Mouse (Mus musculus) hindbrain, embryonic 16.5 days (tissue): ENCODE results near the gene Sfxn5. TPM values are rescaled to one million over a fixed set of nuclear protein-coding genes. Genes with fewer than 3 reads are reported as not detected.
A peak's percentile ranks its signal among the peaks of the same experiment; 100 is the strongest.

ENCODE experiments used
- ATAC-seq: fragments of 200-750 bp; cut with Nextera tagmentation; 2 replicates; pipeline ENCODE4 v1.8.0; 2017; ENCODE audit warnings: moderate TSS enrichment, moderate library complexity
- H3K27ac ChIP-seq: fragments of 300-500 bp; sonication (generic); 2 replicates; pipeline ENCODE4 v1.5.1; 2014; ENCODE audit warnings: low read depth, mild to moderate bottlenecking, control low read depth, low read length, moderate library complexity
- H3K27me3 ChIP-seq: fragments of 300-500 bp; sonication (generic); replicated peaks from 2 replicates; pipeline ENCODE4 v1.6.1; 2014; ENCODE audit warnings: low read length; ENCODE audit not compliant: control insufficient read depth, insufficient read depth
- H3K36me3 ChIP-seq: fragments of 300-500 bp; sonication (generic); 2 replicates; pipeline ENCODE4 v1.6.1; 2014; ENCODE audit warnings: mild to moderate bottlenecking, low read length, moderate library complexity, mixed read lengths; ENCODE audit not compliant: control insufficient read depth, insufficient read depth
- H3K4me1 ChIP-seq: fragments of 300-500 bp; sonication (generic); 2 replicates; pipeline ENCODE4 v1.6.1; 2014; ENCODE audit warnings: low read depth, low read length; ENCODE audit not compliant: control insufficient read depth, insufficient read depth
- H3K4me2 ChIP-seq: fragments of 300-500 bp; sonication (generic); 2 replicates; pipeline ENCODE4 v1.6.1; 2014; ENCODE audit warnings: mild to moderate bottlenecking, low read length, control low read depth, moderate library complexity
- H3K4me3 ChIP-seq: fragments of 300-500 bp; sonication (generic); 2 replicates; pipeline ENCODE4 v1.5.1; 2014; ENCODE audit warnings: mild to moderate bottlenecking, low read length, control low read depth, moderate library complexity
- H3K9ac ChIP-seq: fragments of 300-500 bp; sonication (generic); 2 replicates; pipeline ENCODE4 v1.6.1; 2014; ENCODE audit warnings: low read depth, mild to moderate bottlenecking, control low read depth, low read length, moderate library complexity
- H3K9me3 ChIP-seq: fragments of 300-500 bp; sonication (generic); 2 replicates; pipeline ENCODE4 v1.6.1; 2014; ENCODE audit warnings: mild to moderate bottlenecking, low read length, moderate library complexity; ENCODE audit not compliant: control insufficient read depth
- WGBS: fragments of 180-500 bp; shearing (Covaris S2); extraction: QIAGEN DNeasy Blood & Tissue Kit; methylation state at CpG from one replicate; pipeline ENCODE4 v1.1.7; 2014; 5-methylcytosine and 5-hydroxymethylcytosine counted together
- polyA plus RNA-seq: library from polyadenylated mRNA; unstranded; fragments of >200 nt; fragmentation: Nextera tagmentation; extraction: Ambion mirVana; gene quantifications from 2 replicates; pipeline ENCODE4 v1.2.1, GENCODE M21; 2015

Gene Sfxn5
- polyA plus RNA-seq, 1 experiment from 2014 or later: 61.3 TPM

DNA sequence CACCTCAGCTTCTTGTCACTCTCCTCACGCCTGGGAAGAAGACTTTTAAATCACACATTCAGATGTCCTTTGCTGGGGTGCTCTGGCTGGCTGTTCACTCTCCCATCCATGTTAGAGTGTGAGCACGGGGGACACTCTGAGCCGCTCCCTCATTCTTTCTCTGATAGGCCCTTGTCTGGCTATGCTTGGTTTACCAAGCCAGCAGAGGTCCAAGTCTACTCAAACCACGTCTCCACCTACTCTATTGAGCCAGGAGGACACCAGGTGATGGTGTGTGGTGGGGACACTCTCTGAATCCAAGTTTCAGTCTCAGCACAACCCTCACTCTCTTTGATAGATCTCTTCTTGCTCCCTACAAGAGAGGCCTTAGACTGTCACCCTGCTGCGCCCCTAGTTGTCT, 125.9 kb downstream of the Sfxn5 start:
- Histone ChIP-seq H3K4me2 (no peak overlapping the region), H3K4me3 (no peak overlapping the region), H3K9ac (no peak overlapping the region), H3K27me3 (no peaks in the 10 kb centered on the region; the same call in 1 of the 2 replicates), H3K36me3 (no peaks in the 10 kb centered on the region), H3K9me3 (no peaks in the 10 kb centered on the region), H3K27ac (no peak overlapping the region), H3K4me1 (no peaks in the 10 kb centered on the region)
- 79% methylated on average over 5 of the region's 5 CpGs for WGBS
- ATAC-seq: no peak

GRCm38 (mm10) chr6:85206939-85207285, 126.3 kb downstream of the Sfxn5 start:
- Histone ChIP-seq H3K4me1 (no peaks in the 10 kb centered on the region), H3K36me3 (no peaks in the 10 kb centered on the region), H3K9ac (no peak overlapping the region), H3K27me3 (no peaks in the 10 kb centered on the region; the same call in 1 of the 2 replicates), H3K27ac (no peak overlapping the region), H3K9me3 (no peaks in the 10 kb centered on the region), H3K4me3 (no peak overlapping the region), H3K4me2 (no peak overlapping the region)
- WGBS: 56% methylated on average over 15 of the region's 15 CpGs
- ATAC-seq: peak; percentile 42; the same call in 1 of the 2 replicates

DNA sequence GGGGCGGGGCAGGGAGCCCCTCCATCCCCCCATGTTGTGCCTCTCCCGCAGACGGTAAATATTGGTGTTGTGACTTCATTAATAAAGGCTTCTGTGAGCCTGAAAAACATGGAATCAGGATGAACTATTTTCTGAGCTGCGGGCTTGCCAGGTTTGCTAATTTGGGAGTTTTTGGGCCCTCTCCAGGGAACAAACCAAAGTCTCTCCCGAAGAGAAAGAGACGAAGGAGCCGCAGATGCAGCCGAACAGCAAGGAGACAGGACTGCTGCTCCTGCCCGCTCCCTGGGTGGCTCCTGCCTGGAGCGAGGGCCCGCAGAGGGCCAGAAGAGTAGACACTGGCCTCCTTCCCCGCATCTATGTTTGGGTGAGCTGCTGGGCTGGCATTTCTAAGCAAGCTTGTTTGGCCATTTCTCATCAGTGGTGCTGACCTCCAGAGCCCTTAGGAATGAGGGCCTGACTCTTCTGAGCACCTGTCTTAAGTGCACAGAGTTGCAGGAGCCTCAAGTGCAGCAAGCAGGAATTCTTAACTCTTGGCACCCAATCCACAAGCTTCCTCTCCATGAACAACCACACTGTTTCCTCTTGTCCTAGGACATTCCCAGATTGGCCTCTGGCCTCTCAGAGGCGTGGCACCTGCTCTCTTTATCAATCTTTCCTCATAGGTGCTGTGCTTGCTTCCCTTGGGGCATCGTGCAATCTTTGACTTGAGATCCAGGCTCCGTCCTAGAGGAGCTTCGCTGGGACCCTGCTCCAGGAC, 126.9 kb downstream of the Sfxn5 start:
- 35% methylated on average over 16 of the region's 16 CpGs for WGBS
- H3K27me3 ChIP-seq: no peaks in the 10 kb centered on the region; the same call in 1 of the 2 replicates
- no peak overlapping the region for H3K27ac ChIP-seq
- no peak overlapping the region for H3K4me3 ChIP-seq
- no peak for ATAC-seq
- no peak overlapping the region for H3K9ac ChIP-seq
- H3K9me3 ChIP-seq: no peaks in the 10 kb centered on the region
- no peaks in the 10 kb centered on the region for H3K36me3 ChIP-seq
- H3K4me2 ChIP-seq: no peak overlapping the region
- no peaks in the 10 kb centered on the region for H3K4me1 ChIP-seq

GRCm38 (mm10) chr6:85197951-85198350, 135.3 kb downstream of the Sfxn5 start:
- Histone ChIP-seq H3K27ac (no peak overlapping the region), H3K4me2 (no peak overlapping the region), H3K9ac (no peak overlapping the region), H3K36me3 (no peaks in the 10 kb centered on the region), H3K27me3 (peaks cover 31% of the 10 kb centered on the region), H3K4me3 (no peak overlapping the region), H3K4me1 (peaks cover 5% of the 10 kb centered on the region), H3K9me3 (no peaks in the 10 kb centered on the region)
- WGBS: 60% methylated on average over 2 of the region's 2 CpGs
- no peak for ATAC-seq

- peak overlapping the region; percentile 27 for H3K4me2 ChIP-seq
- 0 out of 2 replicates have a peak overlapping the region, but pooled peaks have one; percentile 2 for H3K4me3 ChIP-seq
- H3K4me1 ChIP-seq: peaks cover 14% of the 10 kb centered on the region
- ATAC-seq: no peak
- no peaks in the 10 kb centered on the region for H3K9me3 ChIP-seq
- H3K9ac ChIP-seq: peak overlapping the region; percentile 10; the same call in 1 of the 2 replicates
- no peak overlapping the region for H3K27ac ChIP-seq
- H3K27me3 ChIP-seq: peaks cover 53% of the 10 kb centered on the region
- WGBS: 3% methylated on average over 29 of the region's 29 CpGs
- H3K36me3 ChIP-seq: no peaks in the 10 kb centered on the region
Observed at GRCm38 (mm10) chr6:85193381-85194318, 139.6 kb downstream of the Sfxn5 start.

GRCm38 (mm10) chr6:85191751-85192440, 141.3 kb downstream of the Sfxn5 start:
- WGBS: 18% methylated on average over 9 of the region's 9 CpGs
- no peak overlapping the region for H3K9ac ChIP-seq
- H3K36me3 ChIP-seq: no peaks in the 10 kb centered on the region
- H3K27ac ChIP-seq: no peak overlapping the region
- H3K4me1 ChIP-seq: peaks cover 28% of the 10 kb centered on the region
- no peak overlapping the region for H3K4me2 ChIP-seq
- ATAC-seq: no peak
- no peaks in the 10 kb centered on the region for H3K9me3 ChIP-seq
- peaks cover 53% of the 10 kb centered on the region for H3K27me3 ChIP-seq
- H3K4me3 ChIP-seq: no peak overlapping the region

DNA sequence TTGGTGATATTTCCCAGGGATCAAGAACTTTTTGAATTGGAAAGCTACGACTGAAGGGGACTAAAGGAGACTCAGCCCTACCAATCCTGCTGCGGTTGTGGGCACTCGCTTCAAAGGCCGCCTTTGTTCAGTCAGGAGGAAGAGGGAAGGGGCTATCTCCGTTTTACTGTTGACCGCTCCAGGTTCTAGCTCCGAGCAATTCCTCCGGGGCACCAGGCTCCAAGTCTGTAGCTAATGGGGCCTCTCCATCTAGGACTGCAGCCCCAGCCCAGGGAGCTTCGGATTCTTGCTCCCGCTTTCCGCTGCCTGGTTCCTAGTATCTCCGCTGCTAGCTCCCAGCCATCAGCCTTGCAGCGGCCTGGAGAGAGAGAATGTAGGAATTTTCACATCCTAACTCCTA, 142.6 kb downstream of the Sfxn5 start:
- Histone ChIP-seq H3K4me2 (peak overlapping the region; percentile 59), H3K9me3 (no peaks in the 10 kb centered on the region), H3K36me3 (no peaks in the 10 kb centered on the region), H3K9ac (no peak overlapping the region), H3K27me3 (peaks cover 52% of the 10 kb centered on the region), H3K27ac (no peak overlapping the region), H3K4me3 (peak overlapping the region; percentile 33), H3K4me1 (peaks cover 36% of the 10 kb centered on the region)
- no peak for ATAC-seq
- 2% methylated on average over 12 of the region's 13 CpGs for WGBS

GRCm38 (mm10) chr6:85189911-85190591, 143.2 kb downstream of the Sfxn5 start:
- 1% methylated on average over 52 of the region's 52 CpGs for WGBS
- Histone ChIP-seq H3K9ac (peak overlapping the region; percentile 1; the same call in 1 of the 2 replicates), H3K9me3 (no peaks in the 10 kb centered on the region), H3K27me3 (peaks cover 53% of the 10 kb centered on the region), H3K4me2 (peak overlapping the region; percentile 59), H3K4me3 (peak overlapping the region; percentile 33), H3K27ac (no peak overlapping the region), H3K4me1 (peaks cover 36% of the 10 kb centered on the region), H3K36me3 (no peaks in the 10 kb centered on the region)
- ATAC-seq: no peak
